Mouse (Mus musculus): Measurements from ENCODE around the gene Tnfaip8l2. TPM values are rescaled to one million over a fixed set of nuclear protein-coding genes. Genes with fewer than 3 reads are reported as not detected.
A peak's percentile ranks its signal among the peaks of the same experiment; 100 is the strongest.

Tnfaip8l2 gene
- polyA plus RNA-seq, 1 experiment from 2014 or later = 2.1 TPM

- WGBS = 2% methylated on average over 16 of the region's 16 CpGs
- Histone ChIP-seq H3K9me3 (ENCODE audit: control insufficient read depth, low read length) (no peaks in the 10 kb centered on the region), H3K4me3 (ENCODE audit: low read length) (peak overlapping the region; percentile 41; the same call in 1 of the 2 replicates), H3K4me2 (replicated peaks; ENCODE audit: low read depth, low read length) (peak overlapping the region; percentile 60), H3K27ac (ENCODE audit: low read depth, low read length) (no peak overlapping the region), H3K27me3 (ENCODE audit: control insufficient read depth, insufficient read depth, low read length) (peaks cover 29% of the 10 kb centered on the region), H3K9ac (ENCODE audit: low read depth, low read length) (no peak overlapping the region), H3K4me1 (ENCODE audit: control insufficient read depth, insufficient read depth, low read length) (peaks cover 11% of the 10 kb centered on the region; the same call in 1 of the 2 replicates), H3K36me3 (ENCODE audit: control insufficient read depth, insufficient read depth, low read length) (peaks cover 28% of the 10 kb centered on the region)
- peak; percentile 35 for ATAC-seq (ENCODE audit: low FRiP score, low TSS enrichment)
Observed at GRCm38 (mm10) chr3:95174011-95174592, 31.9 kb upstream of the Tnfaip8l2 start.

GRCm38 (mm10) chr3:95173256-95173949, 31.2 kb upstream of the Tnfaip8l2 start:
- peak; percentile 48; the same call in 1 of the 2 replicates for ATAC-seq (ENCODE audit: low FRiP score, low TSS enrichment)
- peaks cover 11% of the 10 kb centered on the region; the same call in 1 of the 2 replicates for H3K4me1 ChIP-seq (ENCODE audit: control insufficient read depth, insufficient read depth, low read length)
- WGBS = 2% methylated on average over 57 of the region's 58 CpGs
- H3K27me3 ChIP-seq (ENCODE audit: control insufficient read depth, insufficient read depth, low read length) = peaks cover 29% of the 10 kb centered on the region
- peak overlapping the region; percentile 64 for H3K9ac ChIP-seq (ENCODE audit: low read depth, low read length)
- no peak overlapping the region for H3K27ac ChIP-seq (ENCODE audit: low read depth, low read length)
- H3K4me2 ChIP-seq (replicated peaks; ENCODE audit: low read depth, low read length) = peak overlapping the region; percentile 60
- H3K9me3 ChIP-seq (ENCODE audit: control insufficient read depth, low read length) = no peaks in the 10 kb centered on the region
- H3K36me3 ChIP-seq (ENCODE audit: control insufficient read depth, insufficient read depth, low read length) = peaks cover 33% of the 10 kb centered on the region
- H3K4me3 ChIP-seq (ENCODE audit: low read length) = peak overlapping the region; percentile 41

GRCm38 (mm10) chr3:95172526-95173255, 30.5 kb upstream of the Tnfaip8l2 start:
- Histone ChIP-seq H3K4me3 (ENCODE audit: low read length) (peak overlapping the region; percentile 41), H3K36me3 (ENCODE audit: control insufficient read depth, insufficient read depth, low read length) (peaks cover 33% of the 10 kb centered on the region), H3K4me2 (replicated peaks; ENCODE audit: low read depth, low read length) (peak overlapping the region; percentile 60), H3K9me3 (ENCODE audit: control insufficient read depth, low read length) (no peaks in the 10 kb centered on the region), H3K27me3 (ENCODE audit: control insufficient read depth, insufficient read depth, low read length) (peaks cover 29% of the 10 kb centered on the region), H3K4me1 (ENCODE audit: control insufficient read depth, insufficient read depth, low read length) (peaks cover 11% of the 10 kb centered on the region; the same call in 1 of the 2 replicates), H3K9ac (ENCODE audit: low read depth, low read length) (peak overlapping the region; percentile 18; the same call in 1 of the 2 replicates), H3K27ac (ENCODE audit: low read depth, low read length) (no peak overlapping the region)
- WGBS = 16% methylated on average over 56 of the region's 84 CpGs
- ATAC-seq (ENCODE audit: low FRiP score, low TSS enrichment) = no peak; the same call in 1 of the 2 replicates

GRCm38 (mm10) chr3:95171105-95171504, 28.9 kb upstream of the Tnfaip8l2 start:
- Histone ChIP-seq H3K4me1 (ENCODE audit: control insufficient read depth, insufficient read depth, low read length) (peaks cover 11% of the 10 kb centered on the region; the same call in 1 of the 2 replicates), H3K4me3 (ENCODE audit: low read length) (no peak overlapping the region), H3K27me3 (ENCODE audit: control insufficient read depth, insufficient read depth, low read length) (peaks cover 29% of the 10 kb centered on the region), H3K4me2 (replicated peaks; ENCODE audit: low read depth, low read length) (no peak overlapping the region), H3K9me3 (ENCODE audit: control insufficient read depth, low read length) (no peaks in the 10 kb centered on the region), H3K9ac (ENCODE audit: low read depth, low read length) (no peak overlapping the region), H3K27ac (ENCODE audit: low read depth, low read length) (no peak overlapping the region), H3K36me3 (ENCODE audit: control insufficient read depth, insufficient read depth, low read length) (peaks cover 38% of the 10 kb centered on the region)
- ATAC-seq (ENCODE audit: low FRiP score, low TSS enrichment) = no peak
- WGBS = 62% methylated on average over 6 of the region's 6 CpGs

- H3K27me3 ChIP-seq (ENCODE audit: control insufficient read depth, insufficient read depth, low read length) = peaks cover 29% of the 10 kb centered on the region
- no peak overlapping the region for H3K4me3 ChIP-seq (ENCODE audit: low read length)
- no peak for ATAC-seq (ENCODE audit: low FRiP score, low TSS enrichment)
Observed at GRCm38 (mm10) chr3:95169996-95170395, 27.8 kb upstream of the Tnfaip8l2 start.

GRCm38 (mm10) chr3:95164840-95165239, 22.7 kb upstream of the Tnfaip8l2 start:
- ATAC-seq (ENCODE audit: low FRiP score, low TSS enrichment) = no peak
- no peak overlapping the region for H3K4me3 ChIP-seq (ENCODE audit: low read length)
- 0 out of 2 replicates have a peak, but pooled peaks cover 3% of the 10 kb centered on the region for H3K27me3 ChIP-seq (ENCODE audit: control insufficient read depth, insufficient read depth, low read length)
- H3K9ac ChIP-seq (ENCODE audit: low read depth, low read length) = no peak overlapping the region
- H3K4me1 ChIP-seq (ENCODE audit: control insufficient read depth, insufficient read depth, low read length) = peaks cover 16% of the 10 kb centered on the region; the same call in 1 of the 2 replicates
- peaks cover 23% of the 10 kb centered on the region for H3K36me3 ChIP-seq (ENCODE audit: control insufficient read depth, insufficient read depth, low read length)
- no peak overlapping the region for H3K4me2 ChIP-seq (replicated peaks; ENCODE audit: low read depth, low read length)
- WGBS = 85% methylated on average over 5 of the region's 5 CpGs
- H3K27ac ChIP-seq (ENCODE audit: low read depth, low read length) = no peak overlapping the region
- no peaks in the 10 kb centered on the region for H3K9me3 ChIP-seq (ENCODE audit: control insufficient read depth, low read length)

More at GRCm38 (mm10) chr3:95169996-95170395, 27.8 kb upstream of the Tnfaip8l2 start:
- no peak overlapping the region for H3K9ac ChIP-seq (ENCODE audit: low read depth, low read length)
- WGBS = 89% methylated on average over 10 of the region's 10 CpGs
- H3K4me2 ChIP-seq (replicated peaks; ENCODE audit: low read depth, low read length) = no peak overlapping the region
- H3K36me3 ChIP-seq (ENCODE audit: control insufficient read depth, insufficient read depth, low read length) = peaks cover 40% of the 10 kb centered on the region
- H3K9me3 ChIP-seq (ENCODE audit: control insufficient read depth, low read length) = no peaks in the 10 kb centered on the region
- H3K27ac ChIP-seq (ENCODE audit: low read depth, low read length) = no peak overlapping the region
- H3K4me1 ChIP-seq (ENCODE audit: control insufficient read depth, insufficient read depth, low read length) = peaks cover 11% of the 10 kb centered on the region; the same call in 1 of the 2 replicates

GRCm38 (mm10) chr3:95164256-95164550, 22.0 kb upstream of the Tnfaip8l2 start:
- peaks cover 17% of the 10 kb centered on the region; the same call in 1 of the 2 replicates for H3K36me3 ChIP-seq (ENCODE audit: control insufficient read depth, insufficient read depth, low read length)
- no peak for ATAC-seq (ENCODE audit: low FRiP score, low TSS enrichment)
- peaks cover 16% of the 10 kb centered on the region; the same call in 1 of the 2 replicates for H3K4me1 ChIP-seq (ENCODE audit: control insufficient read depth, insufficient read depth, low read length)
- H3K27ac ChIP-seq (ENCODE audit: low read depth, low read length) = no peak overlapping the region
- 74% methylated on average over 4 of the region's 5 CpGs for WGBS
- 0 out of 2 replicates have a peak, but pooled peaks cover 3% of the 10 kb centered on the region for H3K27me3 ChIP-seq (ENCODE audit: control insufficient read depth, insufficient read depth, low read length)
- no peak overlapping the region for H3K4me2 ChIP-seq (replicated peaks; ENCODE audit: low read depth, low read length)
- no peak overlapping the region for H3K9ac ChIP-seq (ENCODE audit: low read depth, low read length)
- H3K9me3 ChIP-seq (ENCODE audit: control insufficient read depth, low read length) = no peaks in the 10 kb centered on the region
- no peak overlapping the region for H3K4me3 ChIP-seq (ENCODE audit: low read length)

GRCm38 (mm10) chr3:95163419-95164255, 21.5 kb upstream of the Tnfaip8l2 start:
- Histone ChIP-seq H3K27me3 (ENCODE audit: control insufficient read depth, insufficient read depth, low read length) (0 out of 2 replicates have a peak, but pooled peaks cover 3% of the 10 kb centered on the region), H3K4me3 (ENCODE audit: low read length) (no peak overlapping the region), H3K27ac (ENCODE audit: low read depth, low read length) (no peak overlapping the region), H3K9ac (ENCODE audit: low read depth, low read length) (no peak overlapping the region), H3K9me3 (ENCODE audit: control insufficient read depth, low read length) (no peaks in the 10 kb centered on the region), H3K36me3 (ENCODE audit: control insufficient read depth, insufficient read depth, low read length) (peaks cover 11% of the 10 kb centered on the region; the same call in 1 of the 2 replicates), H3K4me2 (replicated peaks; ENCODE audit: low read depth, low read length) (no peak overlapping the region), H3K4me1 (ENCODE audit: control insufficient read depth, insufficient read depth, low read length) (peaks cover 16% of the 10 kb centered on the region; the same call in 1 of the 2 replicates)
- WGBS = 67% methylated on average over 11 of the region's 11 CpGs
- ATAC-seq (ENCODE audit: low FRiP score, low TSS enrichment) = no peak
